Mouse (Mus musculus) right cerebral cortex, adult 18-20 months (tissue): ENCODE measurements around the gene Stambpl1.
A peak's percentile ranks its signal among the peaks of the same experiment; 100 is the strongest.
"Not testable (repeated sequence)": the region's sequence is repeated elsewhere in the genome, so short reads cannot be mapped to it uniquely, and the experiment has no call there.

ENCODE experiments used
- DNase-seq: peaks from one replicate; pipeline ENCODE4 v3.0.0; 2022; ENCODE audit warnings: mixed read lengths

Gene Stambpl1

GRCm38 (mm10) chr19:34198901-34199300 lies 6.9 kb downstream of the Stambpl1 start:
- no peak for DNase-seq

- DNase-seq: no peak
Measured at GRCm38 (mm10) chr19:34199488-34199887, 7.5 kb downstream of the Stambpl1 start.

- DNase-seq: no peak
Measured at GRCm38 (mm10) chr19:34202668-34203067, 10.6 kb downstream of the Stambpl1 start.

GRCm38 (mm10) chr19:34206128-34206527 lies 14.1 kb downstream of the Stambpl1 start:
- not testable (repeated sequence) for DNase-seq

- DNase-seq: no peak
Measured at GRCm38 (mm10) chr19:34206760-34207440, 14.9 kb downstream of the Stambpl1 start.

- DNase-seq: no peak
Measured at GRCm38 (mm10) chr19:34209031-34209430, 17.0 kb downstream of the Stambpl1 start.

- DNase-seq: no peak
Measured at GRCm38 (mm10) chr19:34209930-34210581, 18.0 kb downstream of the Stambpl1 start.

GRCm38 (mm10) chr19:34210841-34211240 lies 18.8 kb downstream of the Stambpl1 start:
- no peak for DNase-seq

- no peak for DNase-seq
Measured at GRCm38 (mm10) chr19:34212489-34213250, 20.6 kb downstream of the Stambpl1 start.

- no peak for DNase-seq
Measured at GRCm38 (mm10) chr19:34213251-34213645, 21.2 kb downstream of the Stambpl1 start.

GRCm38 (mm10) chr19:34214136-34214535 lies 22.1 kb downstream of the Stambpl1 start:
- no peak for DNase-seq

- no peak for DNase-seq
Measured at GRCm38 (mm10) chr19:34216956-34217355, 24.9 kb downstream of the Stambpl1 start.

- no peak for DNase-seq
Measured at GRCm38 (mm10) chr19:34217761-34218160, 25.7 kb downstream of the Stambpl1 start.

GRCm38 (mm10) chr19:34219260-34219968 lies 27.4 kb downstream of the Stambpl1 start:
- no peak for DNase-seq

- no peak for DNase-seq
Measured at GRCm38 (mm10) chr19:34220732-34221380, 28.8 kb downstream of the Stambpl1 start.

- DNase-seq: no peak
Measured at GRCm38 (mm10) chr19:34222805-34223204, 30.8 kb downstream of the Stambpl1 start.

- peak; percentile 60 for DNase-seq
Measured at GRCm38 (mm10) chr19:34231596-34231995, 39.6 kb downstream of the Stambpl1 start.

- DNase-seq: no peak
Measured at GRCm38 (mm10) chr19:34232326-34232725, 40.3 kb downstream of the Stambpl1 start.

GRCm38 (mm10) chr19:34233944-34234343 lies 41.9 kb downstream of the Stambpl1 start:
- peak; percentile 35 for DNase-seq

- no peak for DNase-seq
Measured at GRCm38 (mm10) chr19:34236049-34236448, 44.0 kb downstream of the Stambpl1 start.

- DNase-seq: no peak
Measured at GRCm38 (mm10) chr19:34237746-34238145, 45.7 kb downstream of the Stambpl1 start.

GRCm38 (mm10) chr19:34240273-34241039 lies 48.4 kb downstream of the Stambpl1 start:
- DNase-seq: no peak
